Mouse (Mus musculus) CH12.LX (cell line): ENCODE results near the gene Rab4a. TPM values are rescaled to one million over a fixed set of nuclear protein-coding genes. Genes with fewer than 3 reads are reported as not detected.

Experiments
- DNase-seq: peaks from one replicate; pipeline ENCODE4 v3.0.0-alpha.2; 2013; ENCODE audit errors: extremely low read depth
- H3K27ac ChIP-seq: 2 replicates; pipeline ENCODE4 v1.5.1; 2012; ENCODE audit warnings: low read depth, mild to moderate bottlenecking, control low read depth, moderate library complexity; ENCODE audit not compliant: insufficient read depth
- H3K27me3 ChIP-seq: replicated peaks from 2 replicates; pipeline ENCODE3; 2012; ENCODE audit warnings: inconsistent platforms
- H3K36me3 ChIP-seq, 2 experiments: replicated peaks in 1 of 2; 2 replicates each; pipeline versions ENCODE3 to v1.6.1; 2012; ENCODE audit warnings: inconsistent platforms in 1 of 2, low read length in 1 of 2, mild to moderate bottlenecking in 1 of 2, mixed read lengths in 1 of 2, moderate library complexity in 1 of 2; ENCODE audit not compliant: control insufficient read depth in 1 of 2, insufficient read depth in 1 of 2
- H3K4me1 ChIP-seq, 2 experiments: 2 replicates each; pipeline ENCODE4 v1.6.1; 2012; ENCODE audit warnings: inconsistent platforms in 1 of 2, moderate library complexity in 1 of 2; ENCODE audit not compliant: insufficient read depth in 2 of 2, control insufficient read depth in 1 of 2
- H3K4me2 ChIP-seq: 2 replicates; pipeline ENCODE4 v1.6.1; 2012; ENCODE audit warnings: low read depth, mild to moderate bottlenecking, control low read depth; ENCODE audit not compliant: poor library complexity, insufficient read depth, severe bottlenecking
- H3K4me3 ChIP-seq, 3 experiments: fragments of 150-350 bp in 1 of 3; sonication (generic) in 1 of 3; replicated peaks in 1 of 3; 2 replicates each; pipeline versions ENCODE3 to v1.5.1; 2011 to 2012; ENCODE audit warnings: low read depth in 2 of 3, low read length in 2 of 3, mild to moderate bottlenecking in 2 of 3, moderate library complexity in 2 of 3, control low read depth in 1 of 3, improper control_type of control experiment in 1 of 3, inconsistent platforms in 1 of 3, mixed read lengths in 1 of 3; ENCODE audit not compliant: poor library complexity in 1 of 3
- H3K79me2 ChIP-seq: replicated peaks from 2 replicates; pipeline ENCODE4 v1.6.1; 2012; ENCODE audit warnings: mild to moderate bottlenecking, moderate library complexity; ENCODE audit not compliant: control insufficient read depth, poor library complexity, insufficient read depth, severe bottlenecking; ENCODE audit errors: extremely low read depth
- H3K9ac ChIP-seq: 2 replicates; pipeline ENCODE4 v1.6.1; 2012; ENCODE audit warnings: low read depth, mild to moderate bottlenecking, control low read depth, moderate library complexity; ENCODE audit not compliant: insufficient read depth
- H3K9me3 ChIP-seq: replicated peaks from 2 replicates; pipeline ENCODE3; 2012; ENCODE audit warnings: low read length, inconsistent platforms, mixed read lengths
- CHD1 ChIP-seq: IDR thresholded peaks from 2 replicates; pipeline ENCODE4 v1.6.1; 2012; ENCODE audit warnings: low read depth, low read length, improper control_type of control experiment, inconsistent platforms
- E2F4 ChIP-seq: IDR thresholded peaks from 2 replicates; pipeline ENCODE4 v1.6.1; 2011; ENCODE audit warnings: low read depth, low read length, improper control_type of control experiment; ENCODE audit not compliant: insufficient replicate concordance
- ELF1 ChIP-seq: IDR thresholded peaks from 2 replicates; pipeline ENCODE4 v1.6.1; 2014; ENCODE audit warnings: low read depth, mild to moderate bottlenecking, inconsistent platforms, low read length, improper control_type of control experiment
- IRF4 ChIP-seq: IDR thresholded peaks from 2 replicates; pipeline ENCODE4 v1.6.1; 2014; ENCODE audit warnings: low read depth, mild to moderate bottlenecking, inconsistent platforms, low read length, improper control_type of control experiment
- KAT2A ChIP-seq: IDR thresholded peaks from 2 replicates; pipeline ENCODE4 v1.6.1; 2012; ENCODE audit warnings: low read length, improper control_type of control experiment, inconsistent platforms; ENCODE audit not compliant: insufficient replicate concordance
- MAFK ChIP-seq: IDR thresholded peaks from 2 replicates; pipeline ENCODE4 v1.6.1; 2011; ENCODE audit warnings: low read length, improper control_type of control experiment; ENCODE audit not compliant: insufficient replicate concordance
- MAX ChIP-seq: IDR thresholded peaks from 2 replicates; pipeline ENCODE4 v1.6.1; 2011; ENCODE audit warnings: low read length, improper control_type of control experiment
- NELFE ChIP-seq: IDR thresholded peaks from 2 replicates; pipeline ENCODE4 v1.6.1; 2011; ENCODE audit warnings: low read depth, low read length, improper control_type of control experiment
- PAX5 ChIP-seq: IDR thresholded peaks from 2 replicates; pipeline ENCODE4 v1.6.1; 2012; ENCODE audit warnings: low read length, inconsistent platforms, mixed read lengths
- POLR2AphosphoS2 ChIP-seq: IDR thresholded peaks from 2 replicates; pipeline ENCODE4 v1.6.1; 2011; ENCODE audit warnings: low read depth, low read length, improper control_type of control experiment
- RAD21 ChIP-seq: IDR thresholded peaks from 2 replicates; pipeline ENCODE4 v1.6.1; 2011; ENCODE audit warnings: low read depth, mild to moderate bottlenecking, low read length, improper control_type of control experiment, moderate library complexity
- RCOR1 ChIP-seq: conservative IDR thresholded peaks from 2 replicates; pipeline ENCODE4 v1.6.1; 2012; ENCODE audit warnings: low read depth, mild to moderate bottlenecking, inconsistent platforms, low read length, improper control_type of control experiment
- SIN3A ChIP-seq: IDR thresholded peaks from 2 replicates; pipeline ENCODE4 v1.6.1; 2012; ENCODE audit warnings: low read length, improper control_type of control experiment, inconsistent platforms
- TBP ChIP-seq: conservative IDR thresholded peaks from 2 replicates; pipeline ENCODE4 v1.6.1; 2011; ENCODE audit warnings: low read depth, low read length, improper control_type of control experiment
- TCF12 ChIP-seq: IDR thresholded peaks from 2 replicates; pipeline ENCODE4 v1.6.1; 2014; ENCODE audit warnings: low read depth, mild to moderate bottlenecking, inconsistent platforms, low read length, improper control_type of control experiment
- USF2 ChIP-seq: conservative IDR thresholded peaks from 2 replicates; pipeline ENCODE4 v1.6.1; 2011; ENCODE audit warnings: low read depth, low read length, improper control_type of control experiment
- ZKSCAN1 ChIP-seq: IDR thresholded peaks from 2 replicates; pipeline ENCODE4 v1.6.1; 2012; ENCODE audit warnings: low read depth, inconsistent platforms, low read length, improper control_type of control experiment, borderline replicate concordance
- ZMIZ1 ChIP-seq: IDR thresholded peaks from 2 replicates; pipeline ENCODE4 v1.6.1; 2012; ENCODE audit warnings: low read depth, mild to moderate bottlenecking, inconsistent platforms, low read length, improper control_type of control experiment
- ZNF384 ChIP-seq: IDR thresholded peaks from 2 replicates; pipeline ENCODE4 v1.6.1; 2012; ENCODE audit warnings: low read depth, low read length, improper control_type of control experiment, inconsistent platforms
- dilution Hi-C: fragments of 300-500 bp; cut with MboI; formaldehyde crosslinking; loops from 2 replicates; pipeline ENCODE4 v1.14.3; 2020; ENCODE audit warnings: low sequenced_read_pairs; ENCODE audit not compliant: extremely low pct_unique_long_range_greater_than_20kb, extremely low pct_ligation_motif_present
- in situ Hi-C: fragments of 300-500 bp; cut with MboI; formaldehyde crosslinking; loops from 3 replicates; pipeline ENCODE4 v1.14.3; 2019; ENCODE audit warnings: low sequenced_read_pairs, low pct_ligation_motif_present, low pct_unique_long_range_greater_than_20kb, mixed read lengths
- polyA plus RNA-seq: library from polyadenylated mRNA; unstranded; fragments of >175 nt; gene quantifications from 2 replicates; pipeline ENCODE4 v1.2.1, GENCODE M21; 2012; ENCODE audit warnings: low read depth; ENCODE audit not compliant: insufficient read length
- total RNA-seq, 2 experiments: library from RNA; depleted of rRNA; stranded (reverse); fragments of 300-350 nt in 1 of 2; fragments of >200 nt in 1 of 2; gene quantifications; 2 replicates each; pipeline ENCODE4 v1.2.3; 2012 to 2014

The Rab4a gene
- total and polyA plus RNA-seq, 3 experiments, result not detected

- no peak overlapping the region for H3K27ac ChIP-seq
- peaks cover 0 to 9% of the 10 kb centered on the region in 2 experiments for H3K36me3 ChIP-seq
- no peak for DNase-seq
- no peak overlapping the region for H3K9ac ChIP-seq
- H3K27me3 ChIP-seq, result no peaks in the 10 kb centered on the region
- no peak overlapping the region for H3K4me2 ChIP-seq
- TF ChIP-seq NELFE (no peak), ZKSCAN1 (no peak), E2F4 (no peak), CHD1 (no peak), TBP (no peak), SIN3A (no peak)
- TF ChIP-seq, all 38 proteins: peak for 0
- Histone ChIP-seq H3K9me3 (no peaks in the 10 kb centered on the region), H3K4me3 (no peak overlapping the region), H3K4me1 (peaks cover 6 to 16% of the 10 kb centered on the region in 2 experiments; a peak in 3 of 4 replicates), H3K79me2 (no peaks in the 10 kb centered on the region)
- in situ Hi-C loops, result loop anchor here (10.0 kb wide), 1 partner anchor 564 kb away; no protein-coding TSS in a partner anchor
- dilution Hi-C loops, result no loop called here
Measured at GRCm38 (mm10) chr8:123791101-123791844, 14.5 kb upstream of the Rab4a start.

GRCm38 (mm10) chr8:123791845-123792225, 13.9 kb upstream of the Rab4a start:
- no peak for DNase-seq
- in situ Hi-C loops (loop anchor here (10.0 kb wide), 1 partner anchor 563 kb away; no protein-coding TSS in a partner anchor), dilution Hi-C loops (no loop called here)
- Histone ChIP-seq H3K27ac (no peak overlapping the region), H3K9me3 (no peaks in the 10 kb centered on the region), H3K27me3 (no peaks in the 10 kb centered on the region), H3K9ac (no peak overlapping the region), H3K4me3 (no peak overlapping the region), H3K36me3 (peaks cover 0 to 9% of the 10 kb centered on the region in 2 experiments), H3K4me1 (peaks cover 6 to 16% of the 10 kb centered on the region in 2 experiments; a peak in 3 of 4 replicates), H3K4me2 (no peak overlapping the region), H3K79me2 (no peaks in the 10 kb centered on the region)
- TF ChIP-seq RAD21, result no peak
- no peak for TF ChIP-seq TBP
- TF ChIP-seq PAX5, result no peak
- no peak for TF ChIP-seq MAX
- TF ChIP-seq POLR2AphosphoS2, result no peak
- TF ChIP-seq ZNF384, result no peak
- no peak for TF ChIP-seq ELF1
- TF ChIP-seq MAFK, result no peak
- TF ChIP-seq RCOR1, result no peak
- TF ChIP-seq IRF4, result no peak
- TF ChIP-seq TCF12, result no peak
- no peak for TF ChIP-seq KAT2A
- no peak for TF ChIP-seq E2F4
- no peak for TF ChIP-seq ZMIZ1
- TF ChIP-seq CHD1, result no peak
- no peak for TF ChIP-seq USF2
